Mouse (Mus musculus): Measurements from ENCODE around the gene Rbms3. TPM values are rescaled to one million over a fixed set of nuclear protein-coding genes. Genes with fewer than 3 reads are reported as not detected.

Rbms3 gene
- total RNA-seq, 1 experiment from 2014 or later: not detected

GRCm38 (mm10) chr9:116847241-116848135, 782.2 kb downstream of the Rbms3 start:
- ATAC-seq (replicated peaks in 1 of 2; ENCODE audit: insufficient read depth in 1 of 2, low FRiP score in 2 of 2, low TSS enrichment in 1 of 2, low read depth in 1 of 2, poor library complexity in 2 of 2, severe bottlenecking in 2 of 2): no peak

GRCm38 (mm10) chr9:116834949-116835348, 794.8 kb downstream of the Rbms3 start:
- ATAC-seq (replicated peaks in 1 of 2; ENCODE audit: insufficient read depth in 1 of 2, low FRiP score in 2 of 2, low TSS enrichment in 1 of 2, low read depth in 1 of 2, poor library complexity in 2 of 2, severe bottlenecking in 2 of 2): no peak

- no peak for ATAC-seq (replicated peaks in 1 of 2; ENCODE audit: insufficient read depth in 1 of 2, low FRiP score in 2 of 2, low TSS enrichment in 1 of 2, low read depth in 1 of 2, poor library complexity in 2 of 2, severe bottlenecking in 2 of 2)
Measured at GRCm38 (mm10) chr9:116833677-116834076, 796.0 kb downstream of the Rbms3 start.

GRCm38 (mm10) chr9:116832822-116833221, 796.9 kb downstream of the Rbms3 start:
- ATAC-seq (replicated peaks in 1 of 2; ENCODE audit: insufficient read depth in 1 of 2, low FRiP score in 2 of 2, low TSS enrichment in 1 of 2, low read depth in 1 of 2, poor library complexity in 2 of 2, severe bottlenecking in 2 of 2): no peak

- ATAC-seq (replicated peaks in 1 of 2; ENCODE audit: insufficient read depth in 1 of 2, low FRiP score in 2 of 2, low TSS enrichment in 1 of 2, low read depth in 1 of 2, poor library complexity in 2 of 2, severe bottlenecking in 2 of 2): no peak
Measured at GRCm38 (mm10) chr9:116831386-116831785, 798.3 kb downstream of the Rbms3 start.

GRCm38 (mm10) chr9:116829929-116830328, 799.8 kb downstream of the Rbms3 start:
- no peak for ATAC-seq (replicated peaks in 1 of 2; ENCODE audit: insufficient read depth in 1 of 2, low FRiP score in 2 of 2, low TSS enrichment in 1 of 2, low read depth in 1 of 2, poor library complexity in 2 of 2, severe bottlenecking in 2 of 2)

GRCm38 (mm10) chr9:116821601-116822000, 808.1 kb downstream of the Rbms3 start:
- no peak for ATAC-seq (replicated peaks in 1 of 2; ENCODE audit: insufficient read depth in 1 of 2, low FRiP score in 2 of 2, low TSS enrichment in 1 of 2, low read depth in 1 of 2, poor library complexity in 2 of 2, severe bottlenecking in 2 of 2)

- no peak for ATAC-seq (replicated peaks in 1 of 2; ENCODE audit: insufficient read depth in 1 of 2, low FRiP score in 2 of 2, low TSS enrichment in 1 of 2, low read depth in 1 of 2, poor library complexity in 2 of 2, severe bottlenecking in 2 of 2)
Measured at GRCm38 (mm10) chr9:116817196-116817595, 812.5 kb downstream of the Rbms3 start.

GRCm38 (mm10) chr9:116814495-116815094, 815.1 kb downstream of the Rbms3 start:
- ATAC-seq (replicated peaks in 1 of 2; ENCODE audit: insufficient read depth in 1 of 2, low FRiP score in 2 of 2, low TSS enrichment in 1 of 2, low read depth in 1 of 2, poor library complexity in 2 of 2, severe bottlenecking in 2 of 2): no peak

GRCm38 (mm10) chr9:116813396-116813795, 816.3 kb downstream of the Rbms3 start:
- no peak for ATAC-seq (replicated peaks in 1 of 2; ENCODE audit: insufficient read depth in 1 of 2, low FRiP score in 2 of 2, low TSS enrichment in 1 of 2, low read depth in 1 of 2, poor library complexity in 2 of 2, severe bottlenecking in 2 of 2)

GRCm38 (mm10) chr9:116809260-116809659, 820.5 kb downstream of the Rbms3 start:
- no peak for ATAC-seq (replicated peaks in 1 of 2; ENCODE audit: insufficient read depth in 1 of 2, low FRiP score in 2 of 2, low TSS enrichment in 1 of 2, low read depth in 1 of 2, poor library complexity in 2 of 2, severe bottlenecking in 2 of 2)

GRCm38 (mm10) chr9:116808401-116808800, 821.3 kb downstream of the Rbms3 start:
- ATAC-seq (replicated peaks in 1 of 2; ENCODE audit: insufficient read depth in 1 of 2, low FRiP score in 2 of 2, low TSS enrichment in 1 of 2, low read depth in 1 of 2, poor library complexity in 2 of 2, severe bottlenecking in 2 of 2): no peak

GRCm38 (mm10) chr9:116807166-116808081, 822.3 kb downstream of the Rbms3 start:
- ATAC-seq (replicated peaks in 1 of 2; ENCODE audit: insufficient read depth in 1 of 2, low FRiP score in 2 of 2, low TSS enrichment in 1 of 2, low read depth in 1 of 2, poor library complexity in 2 of 2, severe bottlenecking in 2 of 2): no peak

GRCm38 (mm10) chr9:116803292-116803731, 826.4 kb downstream of the Rbms3 start:
- no peak for ATAC-seq (replicated peaks in 1 of 2; ENCODE audit: insufficient read depth in 1 of 2, low FRiP score in 2 of 2, low TSS enrichment in 1 of 2, low read depth in 1 of 2, poor library complexity in 2 of 2, severe bottlenecking in 2 of 2)

- ATAC-seq (replicated peaks in 1 of 2; ENCODE audit: insufficient read depth in 1 of 2, low FRiP score in 2 of 2, low TSS enrichment in 1 of 2, low read depth in 1 of 2, poor library complexity in 2 of 2, severe bottlenecking in 2 of 2): no peak
Measured at GRCm38 (mm10) chr9:116802602-116803001, 827.1 kb downstream of the Rbms3 start.

- no peak for ATAC-seq (replicated peaks in 1 of 2; ENCODE audit: insufficient read depth in 1 of 2, low FRiP score in 2 of 2, low TSS enrichment in 1 of 2, low read depth in 1 of 2, poor library complexity in 2 of 2, severe bottlenecking in 2 of 2)
Measured at GRCm38 (mm10) chr9:116795240-116795955, 834.3 kb downstream of the Rbms3 start.

GRCm38 (mm10) chr9:116791850-116792249, 837.9 kb downstream of the Rbms3 start:
- no peak for ATAC-seq (replicated peaks in 1 of 2; ENCODE audit: insufficient read depth in 1 of 2, low FRiP score in 2 of 2, low TSS enrichment in 1 of 2, low read depth in 1 of 2, poor library complexity in 2 of 2, severe bottlenecking in 2 of 2)

Measured in hematopoietic stem cell, adult 5-6 weeks (primary cell).